Mouse (Mus musculus) stomach, embryonic 15.5 days (tissue): ENCODE results near the gene Zfp541. TPM values are rescaled to one million over a fixed set of nuclear protein-coding genes. Genes with fewer than 3 reads are reported as not detected.

ENCODE experiments used
- ATAC-seq: fragments of 200-750 bp; cut with Nextera tagmentation; 2 replicates; pipeline ENCODE4 v1.8.0; 2017; ENCODE audit warnings: low read depth, moderate number of reproducible peaks, moderate TSS enrichment; ENCODE audit not compliant: insufficient read depth, low FRiP score
- H3K27ac ChIP-seq: fragments of 300-500 bp; sonication (generic); 2 replicates; pipeline ENCODE4 v1.5.1; 2015; ENCODE audit warnings: mild to moderate bottlenecking, inconsistent platforms
- H3K27me3 ChIP-seq: fragments of 300-500 bp; sonication (generic); replicated peaks from 2 replicates; pipeline ENCODE4 v1.6.1; 2015; ENCODE audit warnings: inconsistent platforms
- H3K36me3 ChIP-seq: fragments of 300-500 bp; sonication (generic); 2 replicates; pipeline ENCODE4 v1.6.1; 2015; ENCODE audit warnings: inconsistent platforms
- H3K4me1 ChIP-seq: fragments of 300-500 bp; sonication (generic); 2 replicates; pipeline ENCODE4 v1.6.1; 2015; ENCODE audit warnings: inconsistent platforms
- H3K4me2 ChIP-seq: fragments of 300-500 bp; sonication (generic); 2 replicates; pipeline ENCODE4 v1.6.1; 2015; ENCODE audit warnings: mild to moderate bottlenecking, inconsistent platforms
- H3K4me3 ChIP-seq: fragments of 300-500 bp; sonication (generic); replicated peaks from 2 replicates; pipeline ENCODE4 v1.5.1; 2015; ENCODE audit warnings: inconsistent platforms
- H3K9ac ChIP-seq: fragments of 300-500 bp; sonication (generic); 2 replicates; pipeline ENCODE4 v1.6.1; 2015; ENCODE audit warnings: inconsistent platforms
- H3K9me3 ChIP-seq: fragments of 300-500 bp; sonication (generic); 2 replicates; pipeline ENCODE4 v1.6.1; 2016; ENCODE audit warnings: inconsistent platforms
- WGBS: fragments of 180-500 bp; shearing (Covaris S2); methylation state at CpG from one replicate; pipeline ENCODE4 v1.1.7; 2015; 5-methylcytosine and 5-hydroxymethylcytosine counted together
- polyA plus RNA-seq: library from polyadenylated mRNA; unstranded; fragments of >200 nt; fragmentation: Nextera tagmentation; extraction: Ambion mirVana; gene quantifications from 2 replicates; pipeline ENCODE4 v1.2.1, GENCODE M21; 2015

Gene Zfp541
- polyA plus RNA-seq, 1 experiment from 2014 or later: 0.10 TPM

GRCm38 (mm10) chr7:16055665-16056064 lies 5.9 kb upstream of the Zfp541 start:
- Histone ChIP-seq H3K9me3 (no peaks in the 10 kb centered on the region), H3K27me3 (peaks cover 5% of the 10 kb centered on the region; the same call in 1 of the 2 replicates), H3K4me1 (peaks cover 3% of the 10 kb centered on the region; the same call in 1 of the 2 replicates), H3K4me2 (no peak overlapping the region), H3K36me3 (no peaks in the 10 kb centered on the region), H3K9ac (no peak overlapping the region), H3K27ac (no peak overlapping the region), H3K4me3 (no peak overlapping the region)
- no peak for ATAC-seq
- WGBS: 84% methylated on average over 6 of the region's 6 CpGs

- ATAC-seq: no peak
- H3K4me2 ChIP-seq: no peak overlapping the region
- H3K36me3 ChIP-seq: no peaks in the 10 kb centered on the region
- H3K27me3 ChIP-seq: peaks cover 5% of the 10 kb centered on the region; the same call in 1 of the 2 replicates
- H3K4me1 ChIP-seq: peaks cover 6% of the 10 kb centered on the region; the same call in 1 of the 2 replicates
- no peaks in the 10 kb centered on the region for H3K9me3 ChIP-seq
- no peak overlapping the region for H3K4me3 ChIP-seq
- H3K9ac ChIP-seq: no peak overlapping the region
- H3K27ac ChIP-seq: peak overlapping the region; percentile 31; the same call in 1 of the 2 replicates
- 22% methylated on average over 5 of the region's 5 CpGs for WGBS
Observed at GRCm38 (mm10) chr7:16056459-16057135, 5.0 kb upstream of the Zfp541 start.

DNA sequence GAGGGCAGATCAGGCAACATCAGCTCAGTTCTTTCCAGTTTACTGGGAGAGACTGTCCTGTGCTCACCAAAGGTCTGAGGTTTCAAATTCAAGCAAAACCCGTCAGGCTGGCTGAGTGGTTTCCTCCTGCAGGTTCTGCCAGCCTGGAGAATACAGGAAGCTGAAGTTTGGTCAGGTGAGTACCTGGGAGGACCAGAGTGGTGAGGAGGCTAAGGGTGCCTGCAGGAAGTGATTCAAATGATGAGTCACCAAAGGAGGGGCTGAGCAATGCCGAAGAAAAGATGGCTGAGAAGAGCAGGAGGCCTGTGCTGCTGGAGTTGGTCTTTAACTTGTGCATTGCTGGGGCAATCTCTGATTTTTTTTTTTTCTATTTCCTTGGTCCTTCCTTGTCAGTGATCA lies 4.5 kb upstream of the Zfp541 start:
- H3K27me3 ChIP-seq: peaks cover 9% of the 10 kb centered on the region; the same call in 1 of the 2 replicates
- peak; percentile 21; the same call in 1 of the 2 replicates for ATAC-seq

GRCm38 (mm10) chr7:16062099-16062420 lies 446 bp downstream of the Zfp541 start:
- Histone ChIP-seq H3K9ac (no peak overlapping the region), H3K27me3 (peaks cover 9% of the 10 kb centered on the region; the same call in 1 of the 2 replicates), H3K4me2 (no peak overlapping the region), H3K9me3 (no peaks in the 10 kb centered on the region), H3K36me3 (no peaks in the 10 kb centered on the region), H3K4me3 (no peak overlapping the region), H3K27ac (no peak overlapping the region), H3K4me1 (peaks cover 4% of the 10 kb centered on the region; the same call in 1 of the 2 replicates)
- no peak for ATAC-seq
- WGBS: 72% methylated on average over 15 of the region's 15 CpGs

More for the DNA sequence above, 4.5 kb upstream of the Zfp541 start:
- H3K9me3 ChIP-seq: no peaks in the 10 kb centered on the region
- no peaks in the 10 kb centered on the region for H3K36me3 ChIP-seq
- 41% methylated on average over 2 of the region's 2 CpGs for WGBS
- peak overlapping the region; percentile 31; the same call in 1 of the 2 replicates for H3K27ac ChIP-seq
- H3K4me3 ChIP-seq: no peak overlapping the region
- peaks cover 4% of the 10 kb centered on the region; the same call in 1 of the 2 replicates for H3K4me1 ChIP-seq
- H3K4me2 ChIP-seq: no peak overlapping the region
- H3K9ac ChIP-seq: no peak overlapping the region

GRCm38 (mm10) chr7:16063490-16063889 lies 1.9 kb downstream of the Zfp541 start:
- no peak overlapping the region for H3K27ac ChIP-seq
- peaks cover 9% of the 10 kb centered on the region; the same call in 1 of the 2 replicates for H3K27me3 ChIP-seq
- no peak for ATAC-seq
- H3K9ac ChIP-seq: no peak overlapping the region
- H3K4me1 ChIP-seq: peaks cover 4% of the 10 kb centered on the region; the same call in 1 of the 2 replicates
- H3K9me3 ChIP-seq: no peaks in the 10 kb centered on the region
- no peak overlapping the region for H3K4me2 ChIP-seq
- WGBS: 37% methylated on average over 4 of the region's 4 CpGs
- H3K36me3 ChIP-seq: no peaks in the 10 kb centered on the region
- H3K4me3 ChIP-seq: no peak overlapping the region

GRCm38 (mm10) chr7:16070846-16071245 lies 9.2 kb downstream of the Zfp541 start:
- no peaks in the 10 kb centered on the region for H3K9me3 ChIP-seq
- no peak overlapping the region for H3K4me3 ChIP-seq
- H3K4me2 ChIP-seq: no peak overlapping the region
- no peak overlapping the region for H3K27ac ChIP-seq
- ATAC-seq: no peak
- no peak overlapping the region for H3K9ac ChIP-seq
- H3K4me1 ChIP-seq: no peaks in the 10 kb centered on the region
- no peaks in the 10 kb centered on the region for H3K27me3 ChIP-seq
- no peaks in the 10 kb centered on the region for H3K36me3 ChIP-seq

- Histone ChIP-seq H3K9me3 (no peaks in the 10 kb centered on the region), H3K9ac (no peak overlapping the region), H3K4me2 (no peak overlapping the region), H3K27me3 (no peaks in the 10 kb centered on the region), H3K27ac (no peak overlapping the region), H3K4me1 (no peaks in the 10 kb centered on the region), H3K36me3 (no peaks in the 10 kb centered on the region), H3K4me3 (no peak overlapping the region)
- 71% methylated on average over 6 of the region's 6 CpGs for WGBS
- ATAC-seq: no peak; the same call in 1 of the 2 replicates
Observed at GRCm38 (mm10) chr7:16071906-16072305, 10.3 kb downstream of the Zfp541 start.

DNA sequence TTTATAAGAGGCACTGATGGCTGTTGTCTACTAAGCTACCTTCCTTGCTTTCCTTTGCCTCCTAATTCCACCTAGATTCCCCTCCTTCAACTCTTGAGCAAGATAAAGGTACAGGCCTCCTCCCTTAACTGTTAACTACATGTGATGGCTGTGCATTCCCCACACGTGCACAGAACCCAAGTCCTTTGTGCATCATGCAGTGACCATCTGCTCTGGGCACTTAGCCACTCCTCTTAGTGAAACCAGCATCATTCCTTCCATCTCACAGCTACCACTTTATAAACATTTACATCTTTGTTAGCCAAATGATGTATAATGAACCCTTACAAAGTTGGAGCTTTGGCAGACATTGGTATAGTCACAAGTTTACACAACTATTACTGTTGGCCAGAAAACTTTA lies 18.3 kb downstream of the Zfp541 start:
- no peaks in the 10 kb centered on the region for H3K36me3 ChIP-seq
- no peak overlapping the region for H3K9ac ChIP-seq
- H3K4me2 ChIP-seq: no peak overlapping the region
- H3K4me3 ChIP-seq: no peak overlapping the region
- H3K27me3 ChIP-seq: no peaks in the 10 kb centered on the region
- no peak overlapping the region for H3K27ac ChIP-seq
- 52% methylated on average over 1 of the region's 1 CpGs for WGBS
- no peaks in the 10 kb centered on the region for H3K4me1 ChIP-seq
- no peaks in the 10 kb centered on the region for H3K9me3 ChIP-seq
- no peak for ATAC-seq

DNA sequence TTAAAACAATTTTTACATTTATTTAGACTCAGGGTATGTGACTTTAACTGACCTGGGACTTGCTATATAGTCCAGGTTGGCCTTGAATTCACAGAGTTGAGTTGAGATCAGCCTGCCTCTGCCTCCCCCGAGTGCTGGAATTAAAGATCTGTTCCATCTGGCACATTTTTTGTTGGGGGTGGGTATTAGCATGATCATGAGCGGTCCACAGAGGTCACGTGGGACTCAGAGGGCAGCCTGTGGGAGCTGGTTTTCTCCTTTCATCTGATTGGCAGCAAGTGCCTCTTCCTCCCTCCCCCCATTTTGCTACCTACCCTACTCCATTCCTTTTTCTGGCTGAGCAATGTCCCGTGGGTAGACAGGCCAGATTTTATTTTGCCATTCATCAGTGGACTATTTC lies 19.0 kb downstream of the Zfp541 start:
- no peak overlapping the region for H3K4me3 ChIP-seq
- H3K9me3 ChIP-seq: no peaks in the 10 kb centered on the region
- 59% methylated on average over 4 of the region's 4 CpGs for WGBS
- H3K27ac ChIP-seq: no peak overlapping the region
- H3K36me3 ChIP-seq: no peaks in the 10 kb centered on the region
- ATAC-seq: no peak
- H3K9ac ChIP-seq: no peak overlapping the region
- no peak overlapping the region for H3K4me2 ChIP-seq
- no peaks in the 10 kb centered on the region for H3K4me1 ChIP-seq
- H3K27me3 ChIP-seq: no peaks in the 10 kb centered on the region

- Histone ChIP-seq H3K27me3 (no peaks in the 10 kb centered on the region), H3K4me1 (no peaks in the 10 kb centered on the region), H3K4me2 (no peak overlapping the region), H3K36me3 (no peaks in the 10 kb centered on the region), H3K27ac (no peak overlapping the region), H3K9me3 (no peaks in the 10 kb centered on the region), H3K9ac (no peak overlapping the region), H3K4me3 (no peak overlapping the region)
- no peak for ATAC-seq
- WGBS: 62% methylated on average over 4 of the region's 4 CpGs
Observed at GRCm38 (mm10) chr7:16083361-16083760, 21.7 kb downstream of the Zfp541 start.

DNA sequence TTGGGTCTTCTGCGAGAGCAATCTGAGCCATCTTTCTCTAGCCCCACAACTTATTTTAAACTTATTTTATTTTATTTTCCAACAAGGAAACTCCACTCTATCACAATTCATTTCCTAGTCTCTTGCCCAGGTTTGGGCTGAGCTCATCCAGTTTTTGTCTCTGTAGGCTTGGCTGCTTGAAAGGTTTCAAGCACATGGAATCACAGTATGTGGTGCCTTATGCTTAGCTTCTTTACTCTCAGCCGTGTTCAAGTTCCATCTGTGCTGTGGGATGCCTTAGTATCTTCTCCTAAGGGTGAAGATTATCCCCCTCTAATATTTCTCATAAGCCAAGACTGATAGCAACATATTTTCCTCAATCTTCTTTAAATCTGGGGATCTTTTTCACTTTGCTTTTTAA lies 26.0 kb downstream of the Zfp541 start:
- Histone ChIP-seq H3K27ac (no peak overlapping the region), H3K9ac (no peak overlapping the region), H3K27me3 (no peaks in the 10 kb centered on the region), H3K4me1 (no peaks in the 10 kb centered on the region), H3K4me3 (no peak overlapping the region), H3K9me3 (no peaks in the 10 kb centered on the region), H3K4me2 (no peak overlapping the region), H3K36me3 (no peaks in the 10 kb centered on the region)
- WGBS: 75% methylated on average over 2 of the region's 2 CpGs
- no peak for ATAC-seq

- H3K4me1 ChIP-seq: peaks cover 7% of the 10 kb centered on the region
Observed at GRCm38 (mm10) chr7:16094592-16094991, 33.0 kb downstream of the Zfp541 start.

More at GRCm38 (mm10) chr7:16094592-16094991, 33.0 kb downstream of the Zfp541 start:
- H3K27ac ChIP-seq: no peak overlapping the region
- H3K9ac ChIP-seq: no peak overlapping the region
- ATAC-seq: no peak
- no peaks in the 10 kb centered on the region for H3K36me3 ChIP-seq
- H3K27me3 ChIP-seq: no peaks in the 10 kb centered on the region
- WGBS: 66% methylated on average over 3 of the region's 3 CpGs
- no peak overlapping the region for H3K4me3 ChIP-seq
- H3K4me2 ChIP-seq: no peak overlapping the region
- no peaks in the 10 kb centered on the region for H3K9me3 ChIP-seq
